Mouse (Mus musculus): ENCODE measurements around the gene Btbd35f27.
"Not testable (repeated sequence)": the region's sequence is repeated elsewhere in the genome, so short reads cannot be mapped to it uniquely, and the experiment has no call there.

Gene Btbd35f27

DNA sequence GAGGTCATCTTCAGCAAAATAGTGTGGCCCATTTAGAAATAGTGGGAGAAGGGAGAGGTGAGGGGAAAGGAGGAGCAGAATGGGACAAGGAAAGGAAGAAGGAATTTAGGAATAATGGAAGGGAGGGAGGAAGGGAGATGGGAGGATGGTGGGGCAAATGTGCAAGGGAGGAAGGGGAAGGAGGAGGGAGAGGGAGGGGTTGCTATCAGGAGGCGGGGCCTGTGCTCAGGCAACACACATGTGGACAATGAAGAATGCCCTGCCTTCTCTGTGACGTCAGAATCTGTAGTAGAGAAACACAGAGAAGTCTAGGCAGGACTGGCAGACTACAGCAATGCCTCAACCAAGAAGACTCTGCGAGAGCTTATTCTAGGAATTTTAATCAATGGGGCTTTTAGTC is at the start of gene Btbd35f27:
TSS of gene Btbd35f27 (plus strand) at position 301 of the 400 bp plus-strand sequence.
- DNase-seq (ENCODE audit: low read depth, low spot score), result not testable (repeated sequence)
